Mouse (Mus musculus) right cerebral cortex, postnatal 36 days (tissue): ENCODE measurements around the gene Dck.

Experiments used
- DNase-seq, 2 experiments: peaks; one replicate each; pipeline ENCODE4 v3.0.0; 2022; ENCODE audit warnings: low spot score in 2 of 2, mixed read lengths in 1 of 2

Dck gene

DNA sequence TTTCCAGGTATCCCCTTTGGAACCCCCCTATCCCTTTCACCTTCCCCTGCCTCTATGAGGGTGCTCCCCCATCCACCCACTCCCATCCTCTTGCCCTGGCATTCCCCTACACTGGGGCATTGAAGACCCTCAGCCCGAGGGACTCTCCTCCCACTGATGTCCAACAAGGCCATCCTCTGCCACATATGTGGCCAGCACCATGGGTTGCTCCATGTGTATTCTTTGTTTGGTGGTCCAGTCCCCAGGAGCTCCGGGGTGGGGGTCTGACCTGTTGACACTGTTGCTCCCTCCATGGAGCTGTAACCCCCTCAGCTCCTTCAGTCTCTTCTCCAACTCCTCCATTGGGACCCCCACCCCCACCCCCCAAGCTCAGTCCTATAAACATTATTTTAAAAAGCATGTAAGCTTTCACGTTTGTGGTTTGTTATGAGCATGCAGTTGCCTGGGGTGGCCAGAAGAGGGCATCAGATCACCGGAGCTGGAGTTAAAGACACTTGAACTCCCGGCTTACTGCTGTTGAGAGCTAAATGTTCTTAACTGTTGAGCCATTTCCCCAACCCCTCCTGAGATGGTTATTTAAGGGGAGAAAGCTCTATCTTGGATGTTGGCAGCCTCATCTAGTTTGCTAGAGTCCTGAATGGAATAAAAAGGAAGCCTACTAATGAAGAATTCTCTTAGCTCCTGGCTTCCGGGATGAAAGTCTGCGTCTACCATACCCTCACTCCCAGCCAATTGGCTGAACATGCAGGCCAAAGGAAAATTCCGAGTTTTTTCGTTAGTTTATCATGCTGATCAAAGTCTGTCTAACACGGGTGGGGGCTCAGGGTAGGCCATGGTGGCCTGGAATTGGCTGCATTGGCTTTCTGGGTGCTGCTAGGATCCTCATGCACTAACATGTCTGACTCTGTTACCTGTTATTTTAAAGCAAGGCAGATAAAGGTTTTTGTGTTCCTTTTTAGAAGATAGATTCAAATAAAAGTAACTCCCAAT lies 26.8 kb downstream of the Dck start:
- peak in 1 of 2 experiments; percentile 11 for DNase-seq

DNA sequence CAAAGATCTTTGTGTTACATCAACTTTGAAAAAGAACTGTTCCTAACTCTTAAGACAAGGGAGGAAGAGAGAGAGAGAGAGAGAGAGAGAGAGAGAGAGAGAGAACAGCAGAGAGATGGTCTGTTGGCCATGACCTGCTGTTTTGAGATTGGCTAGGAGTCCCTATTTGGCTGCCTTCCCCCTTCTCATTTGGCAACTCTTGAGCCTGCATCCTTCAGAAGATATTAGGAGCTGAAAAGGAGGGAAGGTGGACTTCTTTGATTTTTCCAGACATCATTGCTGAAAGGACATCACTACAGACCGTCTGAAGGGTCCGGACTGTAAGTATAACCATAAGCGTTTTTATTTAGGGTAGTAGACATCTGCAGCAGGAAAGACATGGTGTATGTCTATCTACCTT lies 28.9 kb downstream of the Dck start:
- no peak for DNase-seq

DNA sequence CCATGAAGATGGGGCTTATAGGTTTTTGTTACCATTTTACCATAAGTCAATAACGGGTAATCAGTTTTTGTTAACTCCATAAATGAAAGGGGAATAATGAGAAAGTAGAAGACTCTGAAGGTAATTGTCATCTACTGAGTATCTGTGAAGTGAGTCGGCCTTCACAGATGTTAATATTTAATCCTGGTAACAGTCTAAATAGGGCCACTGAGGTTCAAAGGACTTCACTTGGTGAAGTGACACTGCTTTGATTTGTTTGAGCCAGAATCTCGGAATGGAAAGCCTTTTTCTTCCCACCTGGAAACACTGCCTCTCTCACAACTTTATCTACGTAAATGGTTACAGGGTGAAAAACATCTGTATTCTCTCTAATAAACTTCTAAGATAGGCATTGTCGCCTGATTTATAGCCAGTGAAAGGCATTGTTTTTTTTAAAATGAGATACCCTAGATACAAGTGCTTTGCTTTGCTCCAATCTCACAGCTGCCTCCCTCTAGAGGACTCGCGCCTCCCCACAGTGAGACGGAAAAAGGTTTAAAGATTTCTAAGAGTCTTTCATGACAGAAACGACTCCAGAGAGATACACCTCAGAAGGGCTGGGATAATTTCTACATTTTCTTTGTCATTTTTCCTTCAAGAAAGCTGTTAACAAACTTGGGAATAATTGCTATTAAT lies 31.3 kb downstream of the Dck start:
- DNase-seq: no peak

DNA sequence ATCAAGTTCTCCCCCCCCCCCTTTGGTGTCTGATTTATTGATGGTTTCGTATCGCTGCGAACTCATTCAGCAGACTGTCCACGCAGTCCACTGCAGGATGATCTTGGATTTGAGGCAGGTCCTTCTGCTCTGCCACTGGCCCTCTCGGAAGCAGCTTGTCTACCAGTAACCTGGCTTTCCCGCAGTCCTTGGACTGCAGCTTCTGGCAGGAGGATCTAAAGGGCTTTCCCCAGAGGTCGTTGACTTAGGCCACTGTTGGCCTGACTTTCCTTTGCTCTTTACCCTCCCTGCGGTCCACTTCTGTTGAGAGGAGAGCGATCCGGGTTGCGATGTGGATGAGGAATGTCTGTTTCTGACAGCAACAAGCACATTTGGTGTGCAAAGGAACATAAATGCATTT lies 31.8 kb downstream of the Dck start:
- DNase-seq: no peak

DNA sequence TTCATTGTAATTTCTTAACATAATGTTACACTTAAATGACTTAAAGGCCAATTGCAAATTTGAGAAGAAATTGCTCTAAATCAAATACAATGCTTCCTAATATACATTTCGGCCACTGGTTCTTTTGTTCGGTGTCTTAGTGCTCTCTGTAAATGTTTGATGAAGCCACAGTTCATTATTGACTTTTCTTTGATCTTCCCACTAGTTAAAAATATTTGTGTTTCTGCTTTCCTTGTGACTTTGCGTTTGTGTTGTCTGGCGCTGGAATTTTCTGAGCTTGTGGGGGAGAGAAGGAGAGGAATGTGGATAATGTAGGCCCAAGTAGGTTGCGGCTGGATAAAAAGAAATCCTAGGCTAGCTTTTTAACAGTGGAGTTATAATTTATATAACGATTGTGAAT lies 32.3 kb downstream of the Dck start:
- no peak for DNase-seq

GRCm38 (mm10) chr5:88805616-88806015 lies 40.8 kb downstream of the Dck start:
- no peak for DNase-seq

DNA sequence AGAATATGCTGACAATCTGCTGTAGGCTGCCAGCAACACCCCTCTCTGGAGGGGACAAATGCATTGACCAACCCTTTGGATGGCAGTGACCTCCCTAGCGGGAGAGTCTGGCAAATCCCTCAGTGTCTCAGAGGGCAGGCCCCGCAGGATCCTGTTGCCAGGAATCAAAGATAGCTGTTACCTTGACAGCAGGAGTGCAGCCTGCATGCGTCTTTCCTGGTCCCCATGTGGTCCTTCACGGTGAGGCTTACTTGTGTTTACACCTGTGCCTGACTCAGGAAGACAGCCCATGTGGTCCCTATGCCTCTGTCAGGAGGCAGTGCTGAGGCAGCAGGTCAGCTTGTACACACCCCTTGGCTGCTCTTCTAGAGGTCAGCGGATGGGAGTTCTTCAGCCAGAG lies 41.5 kb downstream of the Dck start:
- no peak for DNase-seq

DNA sequence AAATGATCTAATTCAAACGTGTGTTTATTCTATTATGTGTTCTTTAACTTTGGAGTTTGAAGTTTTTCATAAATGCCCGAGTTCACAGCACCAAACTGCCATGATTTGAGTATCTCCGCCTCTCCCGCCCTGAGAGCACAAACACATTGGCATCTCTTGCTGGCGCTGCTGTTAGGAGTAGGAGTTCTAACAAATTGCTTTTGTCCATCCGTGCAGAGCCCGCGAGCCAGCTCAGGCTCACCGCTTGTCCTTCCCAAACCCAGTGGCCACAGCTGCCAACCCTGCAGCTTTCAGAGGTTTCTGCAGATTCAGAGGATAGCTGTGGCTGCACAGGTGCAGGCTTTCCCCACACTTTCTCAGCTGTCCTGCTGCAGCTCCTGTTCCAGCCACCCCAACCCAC lies 42.5 kb downstream of the Dck start:
- no peak for DNase-seq

- DNase-seq: no peak
Measured at GRCm38 (mm10) chr5:88813188-88813587, 48.4 kb downstream of the Dck start.

GRCm38 (mm10) chr5:88814552-88814951 lies 49.8 kb downstream of the Dck start:
- no peak for DNase-seq

DNA sequence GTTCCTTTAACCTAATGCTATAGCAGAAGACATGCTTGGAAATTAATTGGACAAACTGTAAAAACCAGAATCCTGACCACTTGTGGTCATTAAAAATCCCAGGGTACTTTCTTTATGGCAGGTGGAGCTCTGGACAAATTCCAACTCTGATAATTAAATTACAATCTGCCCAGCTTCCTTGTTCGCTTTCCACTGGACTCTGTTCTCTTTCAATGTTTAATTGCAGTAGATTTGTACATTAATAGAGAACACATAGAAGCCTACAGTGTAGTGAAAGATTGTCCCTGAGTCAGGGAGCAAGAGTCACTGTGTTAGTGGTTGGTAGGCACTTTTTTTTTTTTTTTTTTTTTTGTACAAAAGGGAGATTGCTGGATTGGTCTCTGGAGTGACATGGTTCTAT lies 56.7 kb downstream of the Dck start:
- DNase-seq: no peak

DNA sequence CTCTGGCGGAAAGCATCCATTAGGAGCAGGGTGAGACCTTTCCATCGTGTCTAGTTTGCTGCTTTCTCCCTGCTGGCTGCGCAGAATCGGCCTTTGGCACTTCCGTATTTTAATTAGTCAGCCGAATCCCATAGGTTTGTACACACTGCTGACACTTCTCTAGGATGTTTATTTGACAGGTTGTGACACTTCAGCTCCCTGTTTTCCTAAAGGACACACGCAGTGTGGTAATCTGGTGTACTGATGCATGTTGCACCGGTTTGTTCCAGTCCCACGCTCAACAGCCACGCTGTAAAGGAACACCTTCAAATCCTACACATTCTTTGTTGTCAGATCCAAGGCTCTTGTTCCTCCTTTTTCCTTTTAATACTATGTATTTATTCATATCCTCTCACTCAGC lies 60.0 kb downstream of the Dck start:
- DNase-seq: no peak

DNA sequence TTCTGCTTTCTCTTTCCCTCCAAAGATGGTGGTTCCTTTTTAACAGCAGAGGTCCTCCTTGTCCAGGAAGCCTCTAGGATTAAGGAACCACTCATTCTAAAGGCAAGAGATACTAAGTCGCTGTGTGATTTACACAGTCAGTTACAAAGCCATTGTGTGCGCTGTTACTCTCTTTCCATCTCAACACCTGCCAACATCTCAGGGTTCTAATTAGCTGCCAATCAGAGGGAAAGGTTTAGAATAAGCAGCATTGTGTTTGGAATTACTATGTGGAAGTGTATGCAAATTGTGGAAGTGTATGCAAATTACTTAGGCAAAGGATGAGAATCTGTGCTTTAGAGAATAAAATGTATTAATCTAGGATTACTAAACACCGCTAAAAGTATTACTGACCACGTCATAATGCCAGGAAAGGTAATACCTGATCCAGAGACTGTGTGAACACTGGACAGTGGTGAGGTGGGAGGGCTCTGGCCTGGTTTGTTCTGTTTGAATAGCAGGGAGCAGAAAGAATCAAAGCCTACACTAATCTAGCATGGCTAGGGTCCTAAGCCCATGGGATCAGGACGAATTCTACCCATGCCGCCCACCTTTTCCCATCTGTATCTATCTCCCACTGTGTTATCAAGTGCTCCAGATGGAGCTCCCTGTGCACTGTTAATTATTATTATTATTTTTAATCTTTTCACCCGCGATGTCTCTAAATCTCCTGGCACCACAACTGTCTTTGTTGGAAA lies 65.2 kb downstream of the Dck start:
- DNase-seq: no peak

- no peak for DNase-seq
Measured at GRCm38 (mm10) chr5:88830880-88831279, 66.1 kb downstream of the Dck start.

- DNase-seq: no peak
Measured at GRCm38 (mm10) chr5:88831935-88832334, 67.1 kb downstream of the Dck start.
